Mouse (Mus musculus): ENCODE measurements around the gene Golm1. TPM values are rescaled to one million over a fixed set of nuclear protein-coding genes. Genes with fewer than 3 reads are reported as not detected.
"Not testable (repeated sequence)": the region's sequence is repeated elsewhere in the genome, so short reads cannot be mapped to it uniquely, and the experiment has no call there.

Golm1 gene
- polyA plus RNA-seq, 1 experiment from 2014 or later: 23.0 TPM

DNA sequence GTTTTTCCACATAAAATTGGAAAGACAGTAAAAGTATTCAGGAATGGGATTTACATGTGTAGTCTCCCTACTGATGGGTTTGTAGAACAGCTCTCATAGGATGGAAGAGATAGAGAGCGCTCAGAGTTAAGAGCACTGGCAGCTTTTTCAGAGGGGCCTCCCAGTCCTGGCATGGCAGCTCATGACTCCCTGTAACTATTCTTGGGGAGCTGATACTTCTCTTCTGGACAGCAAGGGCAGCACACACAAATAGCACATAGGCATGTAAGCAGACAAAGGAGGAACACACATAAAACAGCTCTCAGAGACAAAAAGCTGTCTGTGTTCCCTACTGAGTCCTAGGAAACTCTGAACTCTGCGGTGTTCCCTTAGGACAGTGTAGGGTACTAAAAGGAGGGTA is 65.2 kb downstream of the Golm1 start:
- no peak overlapping the region for H3K4me3 ChIP-seq
- 94% methylated on average over 2 of the region's 2 CpGs for WGBS

DNA sequence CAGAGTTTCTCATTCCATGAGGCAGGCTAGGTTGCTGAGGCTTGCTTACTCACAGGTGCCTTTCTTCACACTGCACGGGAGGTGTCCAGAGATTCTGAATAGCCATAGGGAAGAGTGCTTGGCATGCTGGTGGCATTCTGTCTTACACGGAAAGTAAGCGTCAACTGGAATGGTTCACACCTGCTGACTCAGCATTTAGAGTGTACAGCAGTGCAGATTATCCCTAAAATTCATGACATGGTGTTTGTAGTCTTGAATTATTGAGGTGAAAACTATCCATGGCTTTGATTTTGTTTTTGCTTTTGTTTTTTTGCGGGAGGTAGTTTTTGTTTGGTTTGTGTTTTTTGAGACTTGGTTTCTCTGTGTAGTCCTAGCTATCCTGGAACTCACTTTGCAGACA is 65.7 kb downstream of the Golm1 start:
- no peaks in the 10 kb centered on the region for H3K9me3 ChIP-seq
- H3K36me3 ChIP-seq: peaks cover 62% of the 10 kb centered on the region
- no peaks in the 10 kb centered on the region for H3K4me1 ChIP-seq (replicated peaks)
- H3K27me3 ChIP-seq: no peaks in the 10 kb centered on the region
- ATAC-seq (ENCODE audit: low FRiP score, low read depth): no peak
- H3K4me2 ChIP-seq: no peak overlapping the region
- H3K9ac ChIP-seq: no peak overlapping the region
- 89% methylated on average over 4 of the region's 4 CpGs for WGBS
- H3K4me3 ChIP-seq: no peak overlapping the region
- no peak overlapping the region for H3K27ac ChIP-seq (replicated peaks)

More for the DNA sequence above, 65.2 kb downstream of the Golm1 start:
- no peaks in the 10 kb centered on the region for H3K27me3 ChIP-seq
- H3K9ac ChIP-seq: no peak overlapping the region
- ATAC-seq (ENCODE audit: low FRiP score, low read depth): no peak
- H3K4me2 ChIP-seq: no peak overlapping the region
- no peak overlapping the region for H3K27ac ChIP-seq (replicated peaks)
- no peaks in the 10 kb centered on the region for H3K4me1 ChIP-seq (replicated peaks)
- H3K9me3 ChIP-seq: no peaks in the 10 kb centered on the region
- H3K36me3 ChIP-seq: peaks cover 61% of the 10 kb centered on the region

DNA sequence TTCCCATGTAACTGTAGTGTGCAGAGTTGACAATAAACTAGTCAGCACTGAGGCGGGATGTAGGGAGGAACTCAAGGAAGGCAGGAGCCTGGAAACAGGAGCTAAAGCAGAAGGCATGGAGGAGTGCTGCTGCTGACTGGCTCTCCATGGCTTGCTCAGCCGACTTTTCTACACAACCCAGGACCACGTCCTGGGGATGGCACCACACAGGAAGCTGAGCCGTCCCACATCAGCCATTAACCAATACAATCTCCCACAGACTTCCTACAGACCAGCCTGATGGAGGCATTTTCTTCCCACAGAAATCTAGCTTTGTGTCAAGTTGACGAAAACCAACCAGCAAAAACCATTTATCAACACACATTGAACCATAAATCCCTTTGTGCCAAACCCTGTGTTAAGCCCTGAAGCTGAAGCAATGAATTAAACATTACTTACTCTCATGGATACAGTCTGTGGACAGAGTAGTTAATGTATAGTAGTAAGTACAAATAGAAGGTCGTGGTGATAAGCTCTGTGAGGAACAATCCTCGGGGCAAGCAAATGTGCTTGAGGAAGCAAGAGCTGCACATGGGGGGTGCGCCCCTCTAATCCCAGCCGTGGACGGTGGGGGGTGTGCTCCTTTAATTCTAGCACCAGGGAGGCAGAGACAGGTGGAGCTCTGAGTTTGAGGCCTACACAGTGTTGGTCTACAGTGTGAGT is 70.2 kb downstream of the Golm1 start:
- Histone ChIP-seq H3K4me3 (no peak overlapping the region), H3K27ac (replicated peaks) (no peak overlapping the region), H3K9ac (no peak overlapping the region), H3K9me3 (no peaks in the 10 kb centered on the region), H3K36me3 (peaks cover 83% of the 10 kb centered on the region), H3K4me1 (replicated peaks) (no peaks in the 10 kb centered on the region), H3K4me2 (no peak overlapping the region), H3K27me3 (no peaks in the 10 kb centered on the region)
- WGBS: 82% methylated on average over 10 of the region's 10 CpGs
- ATAC-seq (ENCODE audit: low FRiP score, low read depth): no peak

DNA sequence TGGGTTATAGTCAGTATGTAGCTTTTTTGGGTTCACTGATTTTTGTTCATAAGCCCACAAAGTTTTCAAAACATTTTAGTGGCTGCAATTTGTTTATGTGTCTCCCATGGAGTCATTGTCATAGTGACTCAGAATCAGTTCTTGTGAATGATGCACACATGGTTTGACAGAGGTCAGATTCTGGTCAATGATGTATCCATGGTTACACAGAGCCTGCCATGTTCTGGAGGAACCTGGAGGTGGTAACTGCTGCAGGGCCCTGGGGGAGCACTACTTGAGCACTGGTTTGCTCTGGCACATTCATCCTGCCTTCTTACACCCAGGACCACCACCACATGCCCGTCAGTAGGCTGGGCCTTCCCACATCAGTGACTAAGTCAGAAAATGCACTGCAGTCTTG is 71.1 kb downstream of the Golm1 start:
- WGBS: 50% methylated on average over 1 of the region's 1 CpGs
- Histone ChIP-seq H3K9me3 (no peaks in the 10 kb centered on the region), H3K4me2 (no peak overlapping the region), H3K4me3 (no peak overlapping the region), H3K27ac (replicated peaks) (no peak overlapping the region), H3K27me3 (no peaks in the 10 kb centered on the region), H3K4me1 (replicated peaks) (no peaks in the 10 kb centered on the region), H3K36me3 (peaks cover 88% of the 10 kb centered on the region), H3K9ac (no peak overlapping the region)
- no peak for ATAC-seq (ENCODE audit: low FRiP score, low read depth)

DNA sequence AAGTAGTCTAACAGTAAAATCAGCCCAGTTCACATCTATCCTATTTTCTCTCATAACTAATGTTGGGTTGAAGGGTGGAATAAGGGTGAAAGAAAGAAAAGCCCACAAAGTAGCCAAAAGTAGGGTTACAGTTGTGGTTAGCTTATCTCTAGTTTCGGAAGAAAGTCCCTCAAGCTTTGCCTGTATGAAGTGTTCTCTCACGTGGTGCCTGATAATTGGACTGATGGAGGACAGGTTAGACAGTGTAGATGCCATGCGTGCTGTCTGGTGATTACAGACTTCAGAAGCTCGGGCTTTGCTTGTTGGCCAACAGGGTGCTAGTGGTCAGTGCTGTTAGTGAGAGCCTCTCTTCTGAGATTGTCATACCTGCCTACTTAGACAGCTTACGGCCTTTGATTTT is 72.5 kb downstream of the Golm1 start:
- Histone ChIP-seq H3K9me3 (no peaks in the 10 kb centered on the region), H3K27me3 (no peaks in the 10 kb centered on the region), H3K4me1 (replicated peaks) (no peaks in the 10 kb centered on the region), H3K27ac (replicated peaks) (no peak overlapping the region), H3K4me3 (no peak overlapping the region), H3K4me2 (no peak overlapping the region), H3K36me3 (peaks cover 80% of the 10 kb centered on the region), H3K9ac (no peak overlapping the region)
- no peak for ATAC-seq (ENCODE audit: low FRiP score, low read depth)
- WGBS: 95% methylated on average over 5 of the region's 5 CpGs

DNA sequence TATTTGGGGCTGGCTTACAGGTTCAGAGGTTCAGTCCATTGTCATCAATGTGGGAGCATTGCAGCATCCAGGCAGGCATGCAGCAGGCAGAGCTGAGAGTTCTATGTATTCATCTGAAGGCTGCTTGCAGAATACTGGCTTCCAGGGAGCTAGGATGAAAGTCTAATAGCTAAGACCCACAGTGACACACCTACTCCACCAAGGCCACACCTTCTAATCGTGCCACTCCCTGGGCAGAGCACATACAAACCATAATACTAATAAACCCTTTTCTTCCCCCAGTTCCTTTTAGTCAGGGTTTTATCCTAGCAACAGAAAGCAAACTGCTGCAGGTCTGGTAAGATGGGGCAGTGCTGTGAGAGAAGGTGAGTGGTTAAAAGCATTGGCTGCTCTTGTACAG is 83.0 kb downstream of the Golm1 start:
- Histone ChIP-seq H3K4me3 (no peak overlapping the region), H3K27ac (replicated peaks) (no peak overlapping the region), H3K4me1 (replicated peaks) (peaks cover 6% of the 10 kb centered on the region), H3K36me3 (peaks cover 61% of the 10 kb centered on the region), H3K9ac (no peak overlapping the region), H3K9me3 (no peaks in the 10 kb centered on the region), H3K4me2 (no peak overlapping the region), H3K27me3 (no peaks in the 10 kb centered on the region)
- 96% methylated on average over 1 of the region's 1 CpGs for whole genome bisulfite sequencing
- ATAC-seq (ENCODE audit: low FRiP score, low read depth): no peak

DNA sequence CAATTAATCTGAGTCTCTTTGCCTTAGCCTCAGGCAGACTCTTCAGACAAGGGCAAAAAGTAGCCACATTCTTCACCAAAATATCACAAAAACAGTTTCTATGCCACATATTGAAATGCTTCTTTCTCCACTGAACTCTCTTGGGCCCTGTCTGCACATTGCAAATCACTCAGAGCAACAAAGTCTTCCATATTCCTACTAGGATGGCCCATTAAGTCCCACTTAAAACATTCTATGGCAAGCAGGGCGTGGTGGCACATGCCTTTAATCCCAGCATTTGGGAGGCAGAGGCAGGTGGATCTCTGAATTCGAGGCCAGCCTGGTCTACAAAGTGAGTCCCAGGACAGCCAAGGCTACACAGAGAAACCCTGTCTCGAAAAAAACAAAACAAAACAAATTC is 83.6 kb downstream of the Golm1 start:
- H3K4me2 ChIP-seq; H3K9me3 ChIP-seq; H3K27ac ChIP-seq (replicated peaks); H3K27me3 ChIP-seq; ATAC-seq (ENCODE audit: low FRiP score, low read depth); H3K9ac ChIP-seq; H3K4me3 ChIP-seq: not testable (repeated sequence)
- Histone ChIP-seq H3K36me3 (peaks cover 57% of the 10 kb centered on the region), H3K4me1 (replicated peaks) (peaks cover 11% of the 10 kb centered on the region)
- WGBS: 98% methylated on average over 3 of the region's 3 CpGs

DNA sequence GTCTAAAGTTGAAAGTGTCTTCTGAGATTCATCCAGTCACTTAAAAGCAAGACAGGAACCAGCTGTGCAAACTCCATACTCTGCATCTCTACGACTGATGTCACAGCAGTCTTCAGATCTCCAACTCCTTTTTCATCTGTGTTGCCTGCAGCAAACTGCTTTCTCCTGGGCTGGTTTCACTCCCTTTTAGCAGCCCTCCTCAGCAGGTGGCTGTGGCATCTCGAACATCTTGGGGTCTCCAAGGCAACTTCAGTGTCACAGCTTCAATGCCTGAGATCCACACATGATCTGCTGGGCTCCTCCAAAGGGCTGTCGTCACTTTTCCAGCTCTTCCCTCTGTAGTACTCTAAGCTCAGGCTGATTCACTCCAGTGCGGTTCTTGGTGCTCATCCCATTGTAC is 84.9 kb downstream of the Golm1 start:
- no peak for ATAC-seq (ENCODE audit: low FRiP score, low read depth)
- no peaks in the 10 kb centered on the region for H3K9me3 ChIP-seq
- H3K4me2 ChIP-seq: no peak overlapping the region
- no peak overlapping the region for H3K4me3 ChIP-seq
- no peak overlapping the region for H3K27ac ChIP-seq (replicated peaks)
- H3K9ac ChIP-seq: no peak overlapping the region
- WGBS: 85% methylated on average over 4 of the region's 4 CpGs
- peaks cover 23% of the 10 kb centered on the region for H3K4me1 ChIP-seq (replicated peaks)
- H3K36me3 ChIP-seq: peaks cover 48% of the 10 kb centered on the region
- no peaks in the 10 kb centered on the region for H3K27me3 ChIP-seq

DNA sequence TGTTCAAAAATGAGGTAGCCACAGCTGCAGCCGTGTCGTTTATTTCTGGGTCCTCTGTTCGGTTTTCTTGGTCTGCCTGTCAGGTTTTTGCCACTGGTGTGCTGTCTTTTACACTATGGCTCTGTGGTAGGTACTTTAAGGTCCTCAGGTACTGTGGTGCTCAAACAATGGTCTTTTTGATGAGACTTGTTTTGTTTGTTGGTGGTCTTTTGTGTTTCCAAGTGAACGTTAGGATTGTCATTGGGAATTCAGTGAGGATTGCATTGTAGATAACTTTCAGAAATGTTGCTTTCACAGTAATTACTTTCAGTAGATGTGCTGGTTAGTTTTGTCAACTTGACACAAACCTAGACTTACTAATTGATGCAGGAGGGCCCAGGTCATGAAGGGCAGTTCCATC is 85.9 kb downstream of the Golm1 start:
- Histone ChIP-seq H3K27ac (replicated peaks) (no peak overlapping the region), H3K4me1 (replicated peaks) (peaks cover 23% of the 10 kb centered on the region), H3K27me3 (no peaks in the 10 kb centered on the region), H3K4me2 (no peak overlapping the region), H3K4me3 (no peak overlapping the region), H3K9me3 (no peaks in the 10 kb centered on the region), H3K9ac (no peak overlapping the region), H3K36me3 (peaks cover 44% of the 10 kb centered on the region)
- 82% methylated on average over 4 of the region's 4 CpGs for WGBS
- ATAC-seq (ENCODE audit: low FRiP score, low read depth): no peak

DNA sequence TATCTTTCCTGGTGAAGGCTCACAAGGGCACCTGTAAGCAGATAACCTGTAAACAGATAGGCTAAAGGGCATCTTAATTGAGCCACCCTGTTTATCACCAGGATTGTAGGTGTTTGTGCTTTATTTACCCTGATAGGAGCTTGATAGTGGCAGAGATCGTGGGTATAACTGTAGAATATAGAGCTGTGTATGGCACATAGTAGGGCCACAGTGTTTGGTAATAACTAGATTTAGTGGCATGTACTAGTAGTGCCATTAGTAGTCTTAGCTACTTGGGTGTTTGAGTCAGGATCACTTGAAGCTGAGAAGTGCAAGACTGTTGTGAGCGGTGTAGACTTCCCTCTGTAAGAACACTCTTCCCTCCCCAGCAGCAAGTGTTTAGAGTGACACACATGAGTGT is 88.4 kb downstream of the Golm1 start:
- H3K9me3 ChIP-seq: no peaks in the 10 kb centered on the region
- 96% methylated on average over 2 of the region's 2 CpGs for WGBS
- H3K4me1 ChIP-seq (replicated peaks): peaks cover 29% of the 10 kb centered on the region
- no peak for ATAC-seq (ENCODE audit: low FRiP score, low read depth)
- H3K4me3 ChIP-seq: no peak overlapping the region
- peaks cover 29% of the 10 kb centered on the region for H3K36me3 ChIP-seq
- peak overlapping the region; percentile 9; the same call in 1 of the 2 replicates for H3K4me2 ChIP-seq
- H3K27me3 ChIP-seq: no peaks in the 10 kb centered on the region
- H3K9ac ChIP-seq: no peak overlapping the region
- no peak overlapping the region for H3K27ac ChIP-seq (replicated peaks)

DNA sequence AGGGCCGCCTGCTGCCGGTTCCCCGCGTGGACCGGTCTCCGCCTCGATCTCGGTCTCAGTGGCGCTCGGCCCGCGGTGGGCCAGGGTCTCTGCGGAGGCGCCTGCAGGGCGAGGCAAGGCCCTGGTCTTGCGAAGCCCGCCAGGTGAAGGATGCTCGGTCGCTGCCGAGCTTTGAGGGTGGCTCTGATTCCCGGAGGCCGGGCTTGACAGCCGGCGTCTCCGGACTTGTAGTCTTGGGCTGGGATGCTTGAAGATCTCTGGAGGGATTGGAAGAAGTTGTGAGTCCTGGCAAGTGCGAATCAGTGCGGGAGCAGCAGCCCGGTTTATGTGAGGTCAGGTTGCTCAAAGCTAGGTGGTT is 90.0 kb downstream of the Golm1 start:
- H3K27ac ChIP-seq (replicated peaks): peak overlapping the region; percentile 87
- no peaks in the 10 kb centered on the region for H3K9me3 ChIP-seq
- no peak for ATAC-seq (ENCODE audit: low FRiP score, low read depth)
- peak overlapping the region; percentile 80 for H3K4me3 ChIP-seq
- peak overlapping the region; percentile 89 for H3K9ac ChIP-seq
- peak overlapping the region; percentile 74 for H3K4me2 ChIP-seq
- WGBS: 0% methylated on average over 28 of the region's 28 CpGs
- peaks cover 29% of the 10 kb centered on the region for H3K4me1 ChIP-seq (replicated peaks)
- H3K36me3 ChIP-seq: peaks cover 13% of the 10 kb centered on the region
- H3K27me3 ChIP-seq: no peaks in the 10 kb centered on the region

DNA sequence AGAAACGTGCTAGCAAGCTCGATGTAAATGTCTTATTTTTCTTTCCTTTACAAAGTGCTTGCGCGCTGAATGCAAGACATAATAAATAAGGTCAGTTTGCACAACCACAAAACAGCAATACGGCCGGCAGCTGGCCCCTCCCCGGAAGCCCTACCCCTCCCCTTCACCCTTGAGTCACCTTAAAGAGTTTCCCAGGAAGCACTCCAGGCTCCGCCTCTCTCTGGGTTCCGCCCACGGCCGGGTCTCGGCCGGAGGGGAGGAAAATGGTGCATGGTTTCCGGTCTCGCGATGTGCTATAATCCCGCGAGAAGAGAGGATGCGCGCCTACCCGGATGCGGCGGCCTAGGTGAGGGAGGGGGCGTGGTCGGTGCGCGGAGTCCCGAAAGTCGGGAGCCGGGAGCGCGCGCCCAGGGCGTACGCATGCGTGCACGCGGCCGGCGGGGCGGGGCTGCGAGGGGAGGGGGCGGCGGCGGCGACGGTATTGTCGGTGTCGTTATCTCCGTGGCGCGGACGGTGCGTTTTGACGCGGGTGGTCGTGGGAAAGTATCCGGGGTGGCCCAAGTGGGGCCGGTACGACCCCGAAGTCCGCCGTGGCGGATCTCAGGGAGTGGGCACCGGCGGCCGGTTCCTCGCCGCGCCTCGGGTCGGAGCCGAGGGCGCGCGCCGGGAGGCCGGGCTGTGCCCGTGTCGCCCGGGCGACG is 90.5 kb downstream of the Golm1 start, which contains the start of the genes Agtpbp1 and Naa35:
TSS of gene Agtpbp1 (minus strand) at position 281 of the 701 bp plus-strand sequence.
TSS of gene Naa35 (plus strand) at position 313 of the 701 bp plus-strand sequence.
- WGBS: under 1% methylated on average over 51 of the region's 83 CpGs
- Histone ChIP-seq H3K27me3 (no peaks in the 10 kb centered on the region), H3K27ac (replicated peaks) (peak within 1 kb of the TSS; percentile 87), H3K4me2 (peak within 1 kb of the TSS; percentile 94), H3K4me3 (peak within 1 kb of the TSS; percentile 80), H3K36me3 (peaks cover 8% of the 10 kb centered on the region), H3K4me1 (replicated peaks) (peaks cover 29% of the 10 kb centered on the region), H3K9ac (peak within 1 kb of the TSS; percentile 89), H3K9me3 (no peaks in the 10 kb centered on the region)
- peak; percentile 97 for ATAC-seq (ENCODE audit: low FRiP score, low read depth)

Data from hindbrain, embryonic 15.5 days (tissue).